Mouse (Mus musculus): ENCODE measurements around the gene Abhd16a.

GRCm38 (mm10) chr17:35060071-35060470 lies 29.0 kb upstream of the Abhd16a start:
- TF ChIP-seq CTCF (IDR thresholded peaks at IDR 0.05) = no peak
- no peak for TF ChIP-seq POLR2A (IDR thresholded peaks at IDR 0.05; ENCODE audit: insufficient read depth, low read depth, low read length)
